Mouse (Mus musculus) ovary, adult 18-20 months (tissue): Measurements from ENCODE around the gene Plin5.
"Not testable (repeated sequence)": the region's sequence is repeated elsewhere in the genome, so short reads cannot be mapped to it uniquely, and the experiment has no call there.

Experiments used
- DNase-seq: peaks from one replicate; pipeline ENCODE4 v3.0.0; 2022; ENCODE audit warnings: low spot score, mixed read lengths

Gene Plin5

DNA sequence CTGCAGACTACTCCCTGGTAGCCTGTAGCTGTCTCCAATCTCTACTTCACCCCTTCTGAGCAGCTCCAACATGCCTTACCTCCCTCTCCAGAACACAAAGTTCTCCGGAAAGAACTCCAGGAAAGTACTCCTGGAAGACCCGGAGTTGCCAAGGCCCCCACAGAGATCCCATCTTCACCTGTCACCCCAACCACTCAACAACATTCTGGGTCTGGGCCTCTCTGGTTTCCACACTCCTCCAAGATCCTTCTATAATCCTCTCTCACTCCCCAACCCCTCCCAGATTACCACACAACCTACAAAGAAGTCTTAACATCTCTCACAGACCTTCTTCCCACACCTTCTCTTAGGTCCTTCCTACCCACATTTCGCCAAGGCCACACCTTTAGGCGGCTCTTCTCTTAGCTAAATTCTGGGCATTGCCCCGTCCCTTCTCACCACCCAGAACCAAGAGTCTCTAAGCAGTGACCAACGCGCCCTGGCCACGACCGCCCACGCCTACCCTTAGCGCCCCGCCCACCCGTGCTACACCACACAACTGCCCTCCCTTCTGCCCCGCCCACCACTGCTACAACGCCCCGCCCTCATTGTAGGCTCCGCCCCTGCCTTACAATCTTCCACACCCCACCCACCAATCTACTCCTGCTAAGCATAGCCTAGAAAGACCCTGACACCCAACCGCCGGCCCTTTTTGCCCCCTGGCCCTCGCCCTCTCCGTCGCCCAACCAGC lies 43.1 kb downstream of the Plin5 start:
- DNase-seq, result peak; percentile 80

DNA sequence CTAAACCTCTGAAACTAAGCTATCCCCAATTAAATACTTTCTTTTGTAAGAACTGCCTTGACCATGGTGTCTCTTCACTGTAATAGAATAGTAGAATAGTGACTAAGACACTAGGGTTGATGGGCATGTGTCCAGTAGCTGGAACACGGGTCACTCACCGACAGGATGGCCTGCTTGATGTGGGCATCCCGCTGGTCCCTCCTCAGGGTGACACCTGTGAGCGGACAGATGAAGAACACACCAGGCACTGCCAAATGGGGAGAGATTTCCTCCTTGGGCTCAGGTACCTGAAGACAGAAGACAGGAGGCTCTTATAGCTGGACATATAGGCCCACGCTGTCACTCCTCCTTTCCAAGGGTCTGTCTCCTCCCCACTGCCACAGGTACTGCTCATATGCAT lies 45.2 kb downstream of the Plin5 start:
- DNase-seq, result no peak

DNA sequence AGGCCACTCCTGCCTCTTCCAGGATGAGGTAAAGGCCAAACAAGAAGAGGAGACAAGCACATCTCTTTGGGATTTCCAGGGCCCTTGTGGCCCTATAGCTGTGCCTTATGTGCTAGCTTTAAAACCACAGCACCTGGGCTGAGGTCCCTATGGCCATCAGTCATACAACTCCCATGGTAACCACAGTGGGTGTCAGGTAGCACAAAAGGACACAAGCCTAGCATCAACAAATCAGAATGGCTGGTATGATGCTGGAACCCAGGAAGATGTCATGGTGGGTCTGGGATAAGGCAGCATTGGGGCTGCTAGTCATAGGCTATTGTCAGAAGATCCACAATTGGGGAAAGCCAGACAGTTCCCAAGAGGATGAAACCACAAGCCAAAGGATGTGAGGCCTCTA lies 46.3 kb downstream of the Plin5 start:
- no peak for DNase-seq

DNA sequence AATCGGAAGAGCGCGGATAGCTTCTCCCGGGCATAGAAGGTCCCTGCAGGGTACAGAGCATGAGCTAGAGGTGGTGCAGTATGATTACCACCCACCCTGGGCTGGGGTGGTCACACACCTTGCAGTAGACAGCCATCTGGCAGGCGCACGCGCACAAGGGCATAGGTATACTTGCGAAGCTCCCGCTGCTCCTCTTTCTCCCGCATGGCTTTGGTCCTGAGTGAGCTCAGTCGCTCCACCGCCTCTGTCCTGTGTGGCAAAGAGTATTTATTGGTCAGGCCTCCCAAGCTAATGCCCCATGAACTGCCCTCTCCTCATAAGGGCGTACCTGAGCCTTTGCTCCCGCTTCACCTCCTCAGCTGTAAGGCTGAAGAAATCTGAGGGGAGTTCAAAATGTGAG lies 48.3 kb downstream of the Plin5 start:
- DNase-seq, result no peak

DNA sequence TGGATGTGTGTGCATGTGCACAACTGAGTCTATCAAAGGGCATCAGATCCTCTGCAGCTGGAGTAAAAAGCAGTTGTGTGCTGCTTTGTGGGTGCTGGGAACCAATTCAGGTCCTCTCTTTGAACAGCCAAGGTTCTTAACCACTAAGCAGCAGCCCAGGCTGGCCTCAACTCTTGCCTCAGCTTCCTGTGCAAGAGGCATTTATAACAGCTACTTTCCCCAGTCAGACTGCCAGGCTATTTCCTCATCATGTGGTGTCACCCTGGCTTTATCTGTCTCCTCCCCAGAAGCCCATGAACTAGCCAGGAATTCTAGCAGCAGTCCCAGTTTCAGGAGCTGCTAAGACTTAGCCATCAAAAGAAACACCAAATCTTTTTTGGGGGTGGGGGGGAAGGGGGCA lies 50.9 kb downstream of the Plin5 start:
- DNase-seq, result no peak

DNA sequence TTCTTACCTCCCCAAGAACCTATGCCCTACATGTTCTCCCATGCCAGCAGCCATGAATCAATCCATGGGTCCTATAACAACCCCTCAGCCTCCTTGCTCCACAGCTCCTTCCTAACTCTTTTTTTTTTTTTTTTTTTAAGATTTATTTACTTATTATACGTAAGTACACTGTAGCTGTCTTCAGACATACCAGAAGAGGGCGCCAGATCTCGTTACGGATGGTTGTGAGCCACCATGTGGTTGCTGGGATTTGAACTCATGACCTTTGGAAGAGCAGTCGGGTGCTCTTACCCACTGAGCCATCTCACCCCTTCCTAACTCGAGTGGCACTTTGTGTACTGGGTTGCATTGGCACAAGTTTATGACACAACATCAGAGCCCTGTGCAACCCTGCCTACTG lies 51.7 kb downstream of the Plin5 start:
- not testable (repeated sequence) for DNase-seq

DNA sequence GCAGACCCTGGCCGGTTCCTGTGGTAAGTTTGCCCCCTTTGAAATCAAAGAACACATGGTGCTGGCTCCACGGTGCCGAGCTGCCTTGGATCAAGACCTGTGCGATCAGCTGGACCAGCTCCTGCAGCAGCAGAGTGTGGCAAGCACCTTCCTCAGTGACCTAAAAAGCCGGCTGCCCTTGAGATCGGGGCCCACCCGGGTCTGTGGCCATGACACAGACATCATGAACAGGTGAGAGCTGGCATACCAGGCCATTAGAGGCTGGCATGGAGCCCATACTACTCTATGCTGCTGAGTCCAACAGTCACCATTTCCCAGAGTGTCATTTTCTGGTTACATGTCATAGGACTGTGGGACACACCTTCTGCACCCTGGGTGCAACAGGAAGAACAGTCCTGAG lies 55.3 kb downstream of the Plin5 start:
- DNase-seq, result no peak
